Mouse (Mus musculus) cerebellum, adult 11 months (tissue): ENCODE data around the gene Pak6.
A peak's percentile ranks its signal among the peaks of the same experiment; 100 is the strongest.

Source experiments
- DNase-seq: peaks from one replicate; pipeline ENCODE4 v3.0.0; 2022

Pak6 gene

DNA sequence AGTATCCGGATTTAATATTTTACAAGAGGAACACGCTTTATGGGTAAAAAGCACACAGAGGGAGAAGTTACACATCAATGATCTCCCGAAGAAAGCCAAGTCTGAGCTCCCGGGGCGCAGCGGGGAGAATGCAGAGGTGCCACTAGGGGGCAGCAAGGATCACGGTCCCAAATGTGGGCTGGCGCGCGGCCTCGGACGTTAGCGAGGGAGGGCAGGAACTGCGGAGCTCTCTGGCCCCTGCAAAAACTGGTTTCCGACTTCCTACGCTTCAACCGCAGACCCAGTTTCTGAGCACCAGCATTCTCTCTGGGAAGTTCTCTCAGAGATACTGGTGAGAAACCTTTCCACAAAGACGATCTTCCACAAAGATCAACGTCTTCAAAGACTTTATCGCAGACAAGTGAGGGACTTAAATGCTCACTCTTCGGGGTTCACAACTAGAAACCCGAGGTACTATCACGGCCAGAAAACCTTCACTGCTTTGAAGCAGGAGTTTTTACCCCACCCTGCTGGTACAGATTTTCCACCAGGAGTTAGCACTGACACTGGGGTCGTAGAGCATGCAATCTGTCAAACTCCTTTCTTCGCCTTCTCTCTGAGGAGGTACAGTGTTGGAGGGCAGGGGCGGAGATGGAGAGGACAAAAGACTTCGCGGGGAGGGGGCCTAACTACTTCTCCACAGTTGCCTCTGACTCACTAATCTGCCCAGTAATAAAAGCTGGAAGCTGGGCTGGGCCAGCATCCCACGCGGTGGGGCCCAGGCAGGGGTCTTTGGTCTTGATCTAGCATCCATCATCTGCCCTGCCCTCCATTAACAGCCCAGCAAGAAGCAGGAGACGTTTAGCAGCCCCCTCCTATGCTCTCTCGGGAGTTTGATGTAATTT, 37.3 kb downstream of the Pak6 start:
- peak; percentile 57 for DNase-seq

DNA sequence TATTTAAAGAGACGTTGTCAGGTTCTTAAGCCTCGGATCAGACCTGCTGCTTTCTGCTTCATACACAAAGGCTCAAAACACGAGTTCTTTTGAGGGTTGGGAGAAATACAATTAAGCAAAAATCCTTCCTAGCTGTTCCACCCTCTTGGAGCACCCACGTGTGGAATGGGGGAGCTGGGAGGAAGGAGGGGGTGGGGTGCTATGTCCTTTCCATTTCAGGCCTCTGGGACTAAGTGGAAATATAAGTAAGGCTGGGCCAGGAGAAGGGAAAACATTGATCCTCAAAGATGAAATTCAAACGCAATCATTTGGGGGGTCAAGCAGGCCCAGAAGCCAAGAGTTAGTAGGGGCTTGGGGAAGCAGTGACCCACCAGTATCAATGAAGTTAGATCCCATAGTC, 38.1 kb downstream of the Pak6 start:
- DNase-seq = no peak

DNA sequence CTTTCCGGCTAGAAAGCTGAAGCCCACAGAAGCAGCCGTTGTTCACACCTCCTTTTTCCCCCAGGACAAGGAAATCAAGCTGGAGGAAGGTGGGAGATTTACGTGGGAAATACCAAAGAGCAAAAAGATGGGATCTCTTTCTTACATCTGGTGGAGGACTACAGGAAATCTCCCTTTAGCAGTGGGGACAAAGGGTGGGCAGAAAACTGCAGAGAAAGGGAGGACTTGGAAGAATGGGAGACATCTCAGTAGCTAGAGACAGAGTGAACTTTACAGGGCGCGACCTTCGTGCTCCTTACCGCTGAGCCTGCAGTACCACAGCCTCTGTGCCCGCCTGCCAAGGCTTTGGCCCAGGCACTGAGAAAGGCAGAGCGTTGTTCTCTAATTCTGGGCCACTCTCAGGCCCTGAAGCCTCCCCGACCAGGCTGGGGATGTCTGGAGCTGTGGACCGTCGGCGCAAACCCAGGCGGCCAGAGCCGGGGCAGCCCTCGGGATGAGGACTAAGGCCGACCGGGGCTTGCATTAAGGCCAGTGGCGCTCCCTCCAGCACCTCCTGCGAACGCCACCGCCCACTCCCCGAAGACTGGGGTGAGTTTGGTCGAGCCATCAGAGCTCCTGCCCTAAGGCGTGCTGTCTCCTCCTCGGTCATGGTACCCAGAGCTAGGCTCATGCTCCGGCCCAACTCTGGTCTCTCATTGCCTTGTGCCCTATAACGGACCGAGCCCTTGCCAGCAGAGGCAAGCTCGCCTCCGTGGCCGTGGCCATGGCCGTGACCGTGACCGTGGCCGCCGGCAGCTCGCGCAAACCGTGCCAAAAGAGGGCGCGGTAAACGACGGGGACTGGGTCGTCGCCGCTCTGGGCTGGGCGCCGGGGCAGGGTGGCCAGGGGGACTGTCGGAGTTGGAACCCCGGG, 39.1 kb downstream of the Pak6 start:
- no peak for DNase-seq

DNA sequence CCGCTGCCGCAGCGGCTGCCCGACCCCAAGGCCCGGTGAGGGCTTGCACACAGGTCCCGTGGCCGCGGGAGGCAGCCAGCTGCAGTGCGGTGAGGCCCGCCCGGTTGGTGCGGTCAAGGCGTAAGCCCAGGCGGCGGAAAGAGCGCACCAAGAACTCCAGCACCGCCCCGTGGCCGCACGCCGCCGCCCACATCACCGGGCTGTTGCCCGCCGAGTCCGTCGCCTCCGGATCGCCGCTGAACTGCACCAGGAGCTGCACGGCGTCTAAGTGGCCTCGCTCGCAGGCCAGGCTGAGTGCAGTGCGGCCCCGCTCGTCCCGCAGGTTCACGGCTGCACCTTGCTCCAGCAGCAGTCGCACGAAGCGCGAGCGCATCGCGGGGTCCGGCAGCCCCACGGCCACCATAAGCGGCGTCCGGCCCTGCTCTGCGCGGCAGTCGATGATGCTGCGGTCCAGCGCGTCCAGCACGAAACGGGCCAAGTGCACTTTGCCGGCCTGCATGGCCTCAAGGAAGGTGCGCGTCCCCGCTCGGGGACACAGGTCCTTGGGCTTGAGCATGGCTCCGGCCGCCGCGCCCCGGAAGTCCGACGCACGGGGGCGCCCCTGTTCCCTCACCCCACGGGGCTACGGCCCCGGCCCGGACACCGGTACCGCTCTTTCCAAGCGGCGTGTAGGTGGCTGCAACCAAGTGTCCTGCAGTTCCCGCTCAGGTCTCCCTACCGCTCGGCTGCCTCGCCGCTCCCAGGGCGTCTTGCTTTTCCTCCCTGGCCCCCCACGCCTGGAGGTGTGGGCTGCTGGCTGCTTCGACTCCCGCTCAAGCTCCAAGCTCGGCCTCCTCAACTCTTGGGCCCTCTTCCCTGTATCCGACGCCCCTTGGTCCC, 40.0 kb downstream of the Pak6 start:
- no peak for DNase-seq

DNA sequence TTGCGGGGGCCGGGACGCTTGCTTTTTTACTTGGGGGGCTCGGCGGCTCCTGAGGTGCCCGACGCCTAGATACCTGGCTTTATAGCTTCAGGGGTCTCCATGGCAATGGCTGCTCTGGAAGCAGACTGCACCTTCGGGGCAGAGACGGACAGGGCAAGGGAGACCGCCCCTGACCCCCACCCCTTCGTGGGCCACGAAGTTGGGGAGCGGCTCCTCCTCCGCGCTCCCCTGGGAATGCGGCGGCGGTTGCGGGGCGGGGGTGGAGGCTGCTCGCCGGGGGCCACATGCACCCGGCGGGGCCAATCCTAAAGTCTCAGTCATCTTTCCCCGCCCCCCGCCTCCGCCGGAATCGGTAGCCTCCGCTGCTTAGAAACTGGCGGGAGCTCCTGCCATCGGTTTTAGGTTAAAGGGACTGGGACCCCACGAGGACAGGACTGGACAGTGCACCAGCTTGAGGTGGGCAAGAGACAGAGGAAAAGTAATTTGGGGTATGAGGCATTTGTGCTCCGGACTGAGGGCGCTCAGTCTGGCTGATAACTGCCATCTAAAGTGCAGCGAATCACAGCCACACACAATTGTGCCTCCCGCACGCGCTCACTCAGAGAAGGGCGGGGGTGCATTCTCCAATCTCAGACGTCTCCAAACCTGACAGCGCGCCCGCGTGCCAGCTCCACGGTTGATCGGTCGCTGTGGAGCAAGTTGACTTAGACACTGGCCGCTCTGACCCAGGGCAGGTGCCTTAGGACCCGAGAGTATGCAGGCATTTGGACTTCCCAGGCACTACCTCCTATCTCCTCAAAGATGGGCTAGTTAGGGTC, 41.0 kb downstream of the Pak6 start, which contains the start of gene Ankrd63:
Gene Ankrd63 (minus strand): TSS at position 51 of the 818 bp plus-strand sequence.
- DNase-seq = no peak

DNA sequence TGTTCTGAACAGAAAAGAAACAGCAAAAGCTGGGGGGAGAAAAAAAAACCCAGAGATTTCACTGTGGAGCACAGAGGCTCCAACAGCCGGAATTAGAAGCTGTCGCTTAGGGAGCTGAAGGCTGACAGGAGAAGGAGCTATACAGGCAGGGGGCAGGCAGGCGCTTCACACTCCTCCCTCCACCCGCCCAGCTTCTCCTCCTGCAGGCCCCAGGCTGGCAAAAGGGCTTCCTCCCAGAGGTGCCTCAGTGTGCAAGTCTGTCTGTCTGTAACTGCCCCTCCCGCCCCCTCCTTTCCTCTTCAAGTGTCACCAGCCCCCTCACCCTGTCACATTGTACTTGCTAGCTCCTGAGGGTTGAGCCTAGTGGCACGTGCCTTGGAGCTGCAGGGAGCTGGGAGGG, 43.3 kb downstream of the Pak6 start:
- DNase-seq = no peak

DNA sequence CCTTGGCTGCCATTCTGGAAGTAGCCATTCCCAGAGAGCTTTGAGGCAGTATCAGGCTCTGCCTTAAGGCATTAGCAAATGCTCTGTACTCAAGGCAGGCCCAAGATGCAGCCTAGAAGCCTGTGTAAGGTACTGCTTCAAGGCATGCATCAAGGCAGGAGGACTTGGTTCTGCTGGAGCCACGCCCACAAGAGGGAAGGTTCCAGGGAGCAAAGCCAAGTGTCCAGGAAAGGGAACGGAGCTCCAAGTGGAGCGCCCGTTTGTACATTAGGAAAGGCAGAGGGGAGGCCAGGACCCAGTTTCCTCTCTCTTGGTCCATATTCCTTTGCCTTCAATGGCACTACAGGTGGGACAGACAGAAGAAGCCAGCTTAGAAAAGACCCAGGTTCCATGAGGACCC, 45.4 kb downstream of the Pak6 start:
- DNase-seq = no peak

DNA sequence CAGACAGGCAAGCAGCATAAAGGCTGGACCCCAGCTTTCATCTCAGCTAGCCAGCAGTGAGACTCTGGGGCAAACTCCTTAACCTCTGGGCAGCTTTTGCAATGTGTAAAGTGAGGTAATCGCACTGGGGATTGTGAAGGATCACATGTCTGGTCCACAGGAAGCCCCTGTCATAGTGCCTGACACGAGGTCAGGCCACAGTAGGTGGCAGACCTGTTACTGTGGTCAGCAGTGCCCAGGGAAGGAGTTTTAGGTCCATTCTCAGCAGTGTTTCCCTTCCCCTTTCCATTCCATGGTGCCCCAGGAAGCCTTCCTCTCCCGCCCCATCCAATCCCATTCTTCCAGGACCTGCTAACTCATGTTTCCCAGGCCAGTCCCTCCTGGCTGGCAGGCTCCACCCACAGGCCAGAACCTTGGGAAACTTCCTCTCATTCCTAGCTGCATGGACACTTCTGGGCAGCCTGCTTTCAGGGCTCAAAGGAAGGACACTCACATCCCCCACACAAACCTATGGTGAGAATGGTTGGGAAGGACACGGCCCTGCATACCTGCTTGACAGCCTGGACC, 46.6 kb downstream of the Pak6 start:
- DNase-seq = no peak

DNA sequence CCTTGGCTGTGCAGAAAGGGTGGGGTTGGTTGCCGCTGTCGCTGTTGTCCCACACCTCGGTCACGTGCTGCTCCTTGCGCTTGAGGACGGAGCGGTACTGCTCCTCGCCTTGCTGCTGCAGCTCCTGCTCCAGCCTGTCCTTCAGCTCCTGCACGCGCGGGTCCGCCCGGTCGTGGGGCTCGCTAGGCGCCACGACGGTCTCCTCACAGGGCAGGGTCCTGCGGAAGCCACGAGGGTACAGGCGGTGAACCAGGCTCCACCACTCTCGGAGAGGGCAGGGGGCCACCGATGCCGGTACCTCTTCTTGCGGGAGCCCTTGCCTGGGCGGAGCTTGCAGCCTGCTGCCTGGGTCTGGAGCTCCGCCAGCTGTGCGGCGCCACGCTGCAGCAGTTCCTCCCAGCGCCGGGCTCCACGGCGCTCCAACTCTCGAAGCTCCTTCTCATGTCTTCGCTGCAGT, 48.0 kb downstream of the Pak6 start:
- no peak for DNase-seq

DNA sequence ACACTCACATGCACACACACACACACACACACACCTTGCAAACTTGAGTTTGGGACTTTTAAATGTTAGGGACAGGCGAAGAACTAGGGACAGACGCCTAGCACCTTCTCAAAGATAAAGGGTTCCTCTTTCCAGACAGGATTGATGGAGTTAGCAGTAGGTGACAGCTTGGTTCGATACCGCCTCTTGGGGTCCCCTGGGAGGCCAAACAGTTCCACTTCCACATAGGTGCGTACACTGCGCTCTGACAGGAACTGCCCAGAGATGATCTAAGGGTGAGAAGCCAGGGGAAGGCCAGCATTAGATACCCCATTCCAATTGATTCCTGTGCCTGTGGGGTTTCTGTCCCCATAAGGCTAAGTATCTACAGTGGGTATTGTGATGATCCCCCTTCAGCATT, 50.5 kb downstream of the Pak6 start:
- DNase-seq = no peak

DNA sequence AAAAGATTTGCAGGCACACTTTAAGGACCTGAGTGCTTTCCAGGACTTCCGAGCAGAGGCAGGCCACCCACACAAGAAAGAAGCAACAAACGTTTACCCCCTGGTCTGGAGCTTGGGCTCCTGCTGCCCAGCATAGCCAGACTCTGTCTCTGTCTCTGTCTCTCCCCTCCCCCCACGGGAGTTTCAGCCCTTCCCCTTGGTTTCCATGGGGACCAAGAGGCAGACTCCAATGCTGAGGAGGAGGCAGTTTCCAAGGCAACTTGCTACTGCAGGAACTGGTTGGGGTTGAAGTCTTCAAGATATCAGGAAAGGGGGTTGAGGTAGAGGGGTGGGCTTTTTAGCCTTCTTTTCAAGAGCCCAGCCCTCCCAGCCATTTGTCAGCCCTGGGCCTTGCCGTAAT, 51.1 kb downstream of the Pak6 start:
- DNase-seq = no peak

DNA sequence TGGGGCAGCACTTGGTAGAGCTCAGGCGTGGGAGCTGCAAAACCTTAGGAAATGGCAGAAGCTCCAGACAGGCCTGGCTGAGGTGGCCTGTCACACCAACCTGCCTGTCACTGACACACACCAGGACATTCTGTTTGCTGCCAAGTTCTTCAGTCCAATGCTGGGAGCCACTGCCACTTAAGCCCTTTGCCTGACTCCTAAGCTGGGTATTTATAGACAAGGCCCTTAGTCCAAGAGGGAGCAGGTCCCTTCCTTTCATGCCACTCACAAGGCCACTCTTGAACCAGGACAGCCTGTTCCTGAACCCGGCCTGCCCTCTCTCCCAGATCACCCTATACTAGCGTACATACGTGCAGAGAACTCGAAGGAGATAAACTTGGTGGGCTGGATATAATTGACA, 53.6 kb downstream of the Pak6 start:
- DNase-seq = no peak

DNA sequence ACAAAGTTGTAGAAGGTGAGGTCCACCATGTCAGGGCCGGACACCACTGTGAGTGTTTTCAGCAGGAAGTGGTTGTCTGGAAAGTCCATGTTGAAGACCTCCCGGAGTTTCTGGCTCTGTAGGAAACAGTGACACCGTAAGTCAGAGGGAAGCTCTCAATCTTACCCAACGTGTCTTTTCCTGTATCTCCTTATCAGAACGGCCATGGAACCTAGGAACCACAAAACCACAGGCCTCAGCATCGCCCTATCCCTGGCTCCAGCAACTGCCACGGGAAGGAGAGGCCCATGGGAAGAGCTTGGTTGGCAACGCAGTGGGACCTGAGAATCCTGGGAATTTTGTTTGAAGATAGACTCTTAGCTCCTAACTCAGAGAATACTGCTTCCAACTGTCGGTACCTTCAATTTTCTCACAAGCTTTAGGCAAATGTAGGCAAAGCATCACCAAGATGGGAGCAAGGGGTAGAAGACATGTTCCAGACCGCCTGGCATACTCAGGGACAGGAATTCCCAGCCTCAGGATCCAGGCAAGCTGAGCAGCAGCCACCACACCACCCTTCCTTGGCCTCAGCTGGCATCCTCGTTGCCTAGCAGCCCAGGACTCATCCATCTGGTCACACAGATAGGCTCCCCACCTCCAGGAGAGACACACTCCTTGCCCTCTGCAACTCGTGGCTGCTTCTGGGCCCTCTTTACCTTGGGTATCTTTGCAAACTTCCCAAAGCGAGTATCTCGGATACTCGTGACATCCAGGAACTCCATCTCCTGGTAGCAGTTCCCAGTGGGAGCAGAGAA, 60.8 kb downstream of the Pak6 start:
- no peak for DNase-seq

DNA sequence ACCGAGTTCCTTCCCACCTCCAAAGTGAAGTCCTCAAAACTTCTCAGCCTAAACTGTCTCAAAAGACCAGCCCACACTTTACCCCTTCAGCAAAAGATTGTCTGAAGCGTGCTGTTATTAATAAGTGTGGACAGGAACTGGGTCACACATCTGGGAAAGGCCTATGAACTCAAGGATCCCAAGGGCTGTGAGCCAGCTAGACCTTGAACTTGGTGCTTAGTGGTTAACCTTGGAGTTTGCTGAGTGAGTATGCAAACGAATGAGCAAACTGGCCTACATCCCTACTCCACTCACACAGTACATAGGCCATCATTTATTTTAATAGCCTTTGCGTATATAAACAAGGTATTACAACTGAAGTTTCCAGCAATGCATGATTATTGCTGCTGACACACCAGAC, 62.4 kb downstream of the Pak6 start:
- DNase-seq = no peak

DNA sequence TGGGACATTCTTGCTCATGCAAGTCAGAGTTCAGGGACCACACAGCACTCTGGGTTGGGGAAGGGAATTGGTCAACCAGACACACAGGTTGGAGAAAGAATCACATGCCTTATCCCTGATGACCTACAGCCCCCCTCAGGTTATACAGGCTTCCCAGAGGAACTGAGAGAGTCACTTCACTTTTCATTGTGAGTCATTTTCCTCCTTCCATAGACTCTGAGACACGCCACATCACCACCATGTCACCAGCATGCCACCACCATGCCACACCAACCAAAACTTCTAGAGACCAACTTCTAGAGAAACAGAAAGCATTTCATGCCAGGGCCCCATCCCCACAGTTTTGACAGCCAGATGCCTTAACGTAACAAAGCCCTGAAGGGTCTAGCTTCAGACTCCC, 63.8 kb downstream of the Pak6 start:
- DNase-seq = no peak

DNA sequence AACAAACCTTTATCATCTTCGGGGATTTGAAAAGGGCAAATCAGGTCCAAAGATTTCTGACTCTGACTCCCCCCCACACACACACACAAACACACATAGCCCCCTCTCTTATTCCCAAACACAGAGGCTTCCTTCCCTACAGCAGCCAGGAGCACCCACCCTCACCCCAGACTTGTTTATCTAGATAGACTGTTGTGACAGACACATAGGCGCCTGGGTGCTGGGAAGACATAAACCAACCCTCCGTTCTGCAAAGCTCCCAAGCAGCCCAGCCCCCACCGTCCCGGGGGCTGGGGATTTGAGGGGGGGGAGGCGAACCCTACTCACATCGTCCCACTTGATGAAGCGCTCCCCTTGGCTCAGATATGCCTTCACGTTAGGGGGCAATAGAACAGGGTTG, 64.8 kb downstream of the Pak6 start:
- no peak for DNase-seq

DNA sequence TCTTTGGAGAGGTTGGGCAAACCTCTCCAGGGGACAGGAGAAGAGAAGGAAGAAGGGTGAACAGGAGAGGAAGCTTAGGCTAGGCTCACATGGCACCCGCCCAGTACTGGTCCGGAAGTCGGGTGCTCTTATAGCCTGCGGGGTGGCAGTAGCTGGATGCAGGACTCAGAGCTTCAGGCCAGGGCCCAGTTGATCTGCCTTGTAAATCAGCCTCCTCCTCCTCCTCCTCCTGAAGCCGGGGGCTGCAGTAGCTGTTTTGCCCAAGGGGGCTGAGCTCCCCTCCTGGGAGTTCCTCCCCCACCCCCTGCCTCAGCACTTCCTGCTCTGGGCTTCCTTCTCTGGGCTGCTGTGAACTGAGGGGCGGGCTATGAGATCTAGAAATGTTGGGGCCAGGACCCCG, 65.2 kb downstream of the Pak6 start, which contains the start of gene Plcb2:
Gene Plcb2 (minus strand): TSS at position 102 of the 400 bp plus-strand sequence.
- no peak for DNase-seq

DNA sequence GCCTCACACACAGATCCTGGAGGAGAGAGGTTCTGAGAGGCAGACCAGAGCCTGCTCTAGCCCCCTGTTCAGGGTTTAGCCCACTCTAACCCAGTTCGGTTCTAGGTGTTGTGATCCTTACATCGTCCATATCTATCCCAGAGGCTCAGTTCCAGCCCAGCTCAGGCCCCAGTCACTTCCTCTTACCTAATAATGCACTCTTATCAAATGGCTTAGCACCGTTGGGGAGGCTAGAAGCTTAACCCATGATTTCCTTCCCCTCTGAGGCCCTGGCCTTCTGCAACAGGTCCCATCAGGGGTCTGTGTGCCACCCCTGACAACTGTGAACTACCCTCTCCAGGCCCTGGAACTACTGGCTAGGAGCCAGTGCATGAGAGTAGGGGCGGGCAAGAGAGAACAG, 66.1 kb downstream of the Pak6 start:
- DNase-seq = no peak

DNA sequence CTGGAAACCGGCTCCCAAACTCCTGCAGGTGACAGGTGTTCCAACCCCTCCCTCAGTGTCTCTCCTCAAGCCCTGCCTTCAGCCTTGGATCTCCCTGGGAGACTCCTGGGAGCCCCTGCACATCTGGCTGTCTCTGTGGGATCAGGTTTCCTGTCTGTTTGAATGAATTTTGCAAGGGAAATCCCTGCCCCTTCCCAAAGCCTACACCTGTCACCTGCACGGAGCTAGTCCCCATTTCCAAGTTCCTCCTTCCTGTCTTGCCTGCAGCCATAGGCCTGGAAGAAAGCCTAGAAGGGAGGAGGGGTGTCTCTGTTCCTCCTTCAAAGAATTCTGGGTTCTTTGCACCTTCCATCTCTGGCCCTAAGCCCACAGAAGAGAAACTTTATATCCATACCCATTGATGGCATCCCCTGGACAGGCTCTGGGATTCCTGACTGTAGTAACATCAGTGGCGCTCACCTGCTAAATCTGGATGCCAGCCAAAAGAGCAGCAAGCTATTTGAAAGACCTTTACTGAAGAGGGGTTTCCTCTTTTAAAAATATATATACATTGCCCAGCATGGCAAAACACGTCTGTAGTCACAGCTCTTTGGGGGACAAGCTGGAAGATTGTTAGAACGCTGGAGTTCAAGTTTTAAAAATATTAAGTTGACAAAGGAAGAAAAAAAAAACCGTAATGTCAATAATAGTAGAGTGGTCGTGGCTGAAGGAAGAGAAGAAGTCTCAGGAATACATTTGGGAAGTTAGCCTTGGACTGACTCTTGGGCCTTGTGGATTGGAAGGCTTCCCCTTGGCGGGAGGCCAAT, 66.9 kb downstream of the Pak6 start:
- DNase-seq = no peak

DNA sequence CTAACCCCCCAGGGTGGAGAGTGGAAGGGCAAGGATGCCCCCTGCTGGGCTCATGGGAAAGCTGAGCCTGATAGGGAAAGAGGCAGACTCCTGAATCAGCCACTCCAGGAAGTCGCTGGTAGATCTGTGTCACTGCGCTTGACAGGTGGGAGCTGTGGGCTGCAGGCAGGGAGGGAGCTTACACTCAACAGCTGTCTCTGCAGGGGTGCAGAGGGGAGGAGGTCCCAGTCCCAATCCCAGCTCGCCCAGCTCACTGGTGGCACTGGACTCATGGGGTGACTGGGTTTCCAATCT, 67.5 kb downstream of the Pak6 start:
- DNase-seq = no peak
